Mouse (Mus musculus) E14TG2a.4 (cell line): ENCODE data around the gene Ttc7b.

Source experiments
- CTCF ChIP-seq: conservative IDR thresholded peaks from 2 replicates; pipeline ENCODE4 v1.5.1; 2014; ENCODE audit warnings: low read length
- NANOG ChIP-seq: IDR thresholded peaks from 2 replicates; pipeline ENCODE4 v1.6.1; 2014; ENCODE audit warnings: borderline replicate concordance, low read length, mixed read lengths

DNA sequence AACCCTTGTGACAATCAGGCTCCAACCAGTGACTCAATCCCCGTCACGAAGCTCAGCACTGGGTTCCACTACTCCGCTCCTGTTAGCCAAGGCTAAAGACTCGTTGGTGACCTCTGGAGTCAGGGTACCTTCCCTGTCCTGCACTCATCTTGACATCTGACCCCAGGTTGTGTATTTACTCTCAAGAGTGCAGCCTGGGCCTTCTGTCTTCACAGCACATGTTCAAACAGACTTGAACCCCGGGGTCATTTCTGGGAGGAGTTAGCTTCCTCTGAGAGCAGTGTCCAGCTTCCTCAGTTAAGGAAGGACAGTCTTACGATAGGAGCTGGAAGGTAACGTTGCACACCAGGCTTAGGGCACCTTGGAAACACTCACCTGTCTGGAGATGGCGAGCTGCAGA, 144.8 kb downstream of the Ttc7b start:
- TF ChIP-seq CTCF (no peak), NANOG (no peak)
